Mouse (Mus musculus): ENCODE results near the gene Gm28035.

GRCm38 (mm10) chr2:30266392-30266941 lies 26.1 kb downstream of the Gm28035 start:
- TF ChIP-seq POLR2A (IDR thresholded peaks at IDR 0.05; ENCODE audit: insufficient read depth, low read depth, low read length), result peak; percentile 73
- no peak for TF ChIP-seq CTCF (IDR thresholded peaks at IDR 0.05)
- TF ChIP-seq EP300 (IDR thresholded peaks at IDR 0.05; ENCODE audit: insufficient read depth, low read depth, low read length), result 0 out of 2 replicates have a peak, but pooled peaks have one; percentile 69
